Mouse (Mus musculus) 3134 (cell line): ENCODE data around the gene Casc1.
"Not testable (repeated sequence)": the region's sequence is repeated elsewhere in the genome, so short reads cannot be mapped to it uniquely, and the experiment has no call there.

Source experiments
- DNase-seq: peaks from one replicate; pipeline ENCODE4 v3.0.0-alpha.2; 2011; ENCODE audit warnings: low spot score; ENCODE audit not compliant: insufficient read length; ENCODE audit errors: extremely low read depth

Casc1 gene

GRCm38 (mm10) chr6:145139776-145140475, 70.9 kb downstream of the Casc1 start:
- DNase-seq, result no peak

- DNase-seq, result no peak
These were observed 71.6 kb downstream of the Casc1 start for GRCm38 (mm10) chr6:145139236-145139635.

- DNase-seq, result no peak
These were observed 74.0 kb downstream of the Casc1 start for GRCm38 (mm10) chr6:145136831-145137230.

- peak; percentile 58 for DNase-seq
These were observed 75.0 kb downstream of the Casc1 start for GRCm38 (mm10) chr6:145135804-145136203.

- DNase-seq, result no peak
These were observed 75.5 kb downstream of the Casc1 start for GRCm38 (mm10) chr6:145135295-145135694.

GRCm38 (mm10) chr6:145132969-145133368, 77.8 kb downstream of the Casc1 start:
- DNase-seq, result not testable (repeated sequence)

GRCm38 (mm10) chr6:145131991-145132390, 78.8 kb downstream of the Casc1 start:
- DNase-seq, result no peak

- no peak for DNase-seq
These were observed 81.2 kb downstream of the Casc1 start for GRCm38 (mm10) chr6:145129563-145129962.

GRCm38 (mm10) chr6:145127652-145128051, 83.2 kb downstream of the Casc1 start:
- no peak for DNase-seq

GRCm38 (mm10) chr6:145125591-145126113, 85.2 kb downstream of the Casc1 start:
- no peak for DNase-seq
